Mouse (Mus musculus) fat pad, adult 2 months (tissue): ENCODE measurements at regions not wholly inside any gene's neighbourhood (a gene's known extent, or its start where the extent isn't known, plus 50 kb on each side); places are given as distances from the start of the nearest gene placed in this dataset.
"Not testable (repeated sequence)": the region's sequence is repeated elsewhere in the genome, so short reads cannot be mapped to it uniquely, and the experiment has no call there.

Source experiments
- DNase-seq: peaks from one replicate; pipeline ENCODE4 v3.0.0-alpha.2; 2011; ENCODE audit warnings: low read depth, low spot score; ENCODE audit errors: extremely low read depth

GRCm38 (mm10) chr16:31508981-31509380 is 86.9 kb downstream of the Bdh1 start:
- DNase-seq: no peak

GRCm38 (mm10) chr16:31510097-31510496 is 88.0 kb downstream of the Bdh1 start:
- DNase-seq: no peak

GRCm38 (mm10) chr16:31518816-31519215 is 96.7 kb downstream of the Bdh1 start:
- no peak for DNase-seq

GRCm38 (mm10) chr16:31520081-31520480 is 98.0 kb downstream of the Bdh1 start:
- DNase-seq: no peak

- DNase-seq: no peak
These were observed 99.7 kb downstream of the Bdh1 start for GRCm38 (mm10) chr16:31521786-31522185.

- DNase-seq: no peak
These were observed 104.7 kb downstream of the Bdh1 start for GRCm38 (mm10) chr16:31526711-31527344.

GRCm38 (mm10) chr16:31528596-31529283 is 106.7 kb downstream of the Bdh1 start:
- no peak for DNase-seq

GRCm38 (mm10) chr16:31529284-31529958 is 107.3 kb downstream of the Bdh1 start:
- DNase-seq: no peak

GRCm38 (mm10) chr16:31530090-31530489 is 108.0 kb downstream of the Bdh1 start:
- no peak for DNase-seq

- no peak for DNase-seq
These were observed 111.2 kb downstream of the Bdh1 start for GRCm38 (mm10) chr16:31533196-31533777.

- DNase-seq: no peak
These were observed 112.9 kb downstream of the Bdh1 start for GRCm38 (mm10) chr16:31534923-31535523.

GRCm38 (mm10) chr16:31536328-31536727 is 114.2 kb downstream of the Bdh1 start:
- DNase-seq: no peak

- DNase-seq: no peak
These were observed 116.5 kb downstream of the Bdh1 start for GRCm38 (mm10) chr16:31538606-31539005.

- DNase-seq: no peak
These were observed 119.6 kb upstream of the Dlg1 start for GRCm38 (mm10) chr16:31543499-31544170.

GRCm38 (mm10) chr16:31546062-31546827 is 117.0 kb upstream of the Dlg1 start:
- DNase-seq: no peak

- DNase-seq: no peak
These were observed 116.4 kb upstream of the Dlg1 start for GRCm38 (mm10) chr16:31546828-31547224.

- DNase-seq: no peak
These were observed 115.9 kb upstream of the Dlg1 start for GRCm38 (mm10) chr16:31547391-31547790.

- DNase-seq: no peak
These were observed 113.3 kb upstream of the Dlg1 start for GRCm38 (mm10) chr16:31549975-31550374.

GRCm38 (mm10) chr16:31550539-31550938 is 112.7 kb upstream of the Dlg1 start:
- not testable (repeated sequence) for DNase-seq
